Mouse (Mus musculus) thymus, postnatal 0 days (tissue): Measurements from ENCODE around the gene Ubxn6. TPM values are rescaled to one million over a fixed set of nuclear protein-coding genes. Genes with fewer than 3 reads are reported as not detected.
"Not testable (repeated sequence)": the region's sequence is repeated elsewhere in the genome, so short reads cannot be mapped to it uniquely, and the experiment has no call there.

Experiments used
- DNase-seq: peaks from one replicate; pipeline ENCODE4 v3.0.0-alpha.2; 2015; ENCODE audit warnings: low spot score
- polyA plus RNA-seq: library from polyadenylated mRNA; unstranded; fragments of >200 nt; fragmentation: Nextera tagmentation; extraction: Ambion mirVana; gene quantifications from 2 replicates; pipeline ENCODE4 v1.2.1, GENCODE M21; 2015

The Ubxn6 gene
- polyA plus RNA-seq, result 38.7 and 39.9 TPM in 2 replicates

DNA sequence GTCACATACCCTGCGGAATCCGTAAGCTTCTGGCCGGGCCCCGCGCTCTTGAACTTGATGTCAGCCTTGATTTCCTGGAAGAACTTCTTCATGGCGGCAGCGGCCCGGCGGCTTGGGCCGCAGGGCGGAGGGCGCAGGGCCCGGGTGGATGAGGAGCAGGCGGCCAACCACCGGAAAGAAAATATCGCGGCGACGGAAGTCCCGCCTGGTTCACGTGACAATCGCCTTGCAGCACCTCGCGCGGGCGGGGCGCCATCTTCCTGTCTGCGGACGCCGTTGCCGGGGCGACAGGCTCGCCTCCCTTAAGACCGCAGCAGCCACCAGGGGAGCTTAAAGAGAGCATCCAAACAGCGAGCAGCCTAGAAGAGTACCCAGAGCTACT, at the start of gene Ubxn6:
Gene Ubxn6 (minus strand): TSS at position 202 of the 382 bp plus-strand sequence.
- DNase-seq, result peak; percentile 97

- no peak for DNase-seq
Observed at GRCm38 (mm10) chr17:56123681-56124340, 49.0 kb upstream of the Ubxn6 start.

- DNase-seq, result no peak
Observed at GRCm38 (mm10) chr17:56123161-56123560, 48.3 kb upstream of the Ubxn6 start.

GRCm38 (mm10) chr17:56121826-56122225, 47.0 kb upstream of the Ubxn6 start, which contains the start of gene Lrg1:
Lrg1 (minus strand) TSS chr17:56122001.
- no peak for DNase-seq

DNA sequence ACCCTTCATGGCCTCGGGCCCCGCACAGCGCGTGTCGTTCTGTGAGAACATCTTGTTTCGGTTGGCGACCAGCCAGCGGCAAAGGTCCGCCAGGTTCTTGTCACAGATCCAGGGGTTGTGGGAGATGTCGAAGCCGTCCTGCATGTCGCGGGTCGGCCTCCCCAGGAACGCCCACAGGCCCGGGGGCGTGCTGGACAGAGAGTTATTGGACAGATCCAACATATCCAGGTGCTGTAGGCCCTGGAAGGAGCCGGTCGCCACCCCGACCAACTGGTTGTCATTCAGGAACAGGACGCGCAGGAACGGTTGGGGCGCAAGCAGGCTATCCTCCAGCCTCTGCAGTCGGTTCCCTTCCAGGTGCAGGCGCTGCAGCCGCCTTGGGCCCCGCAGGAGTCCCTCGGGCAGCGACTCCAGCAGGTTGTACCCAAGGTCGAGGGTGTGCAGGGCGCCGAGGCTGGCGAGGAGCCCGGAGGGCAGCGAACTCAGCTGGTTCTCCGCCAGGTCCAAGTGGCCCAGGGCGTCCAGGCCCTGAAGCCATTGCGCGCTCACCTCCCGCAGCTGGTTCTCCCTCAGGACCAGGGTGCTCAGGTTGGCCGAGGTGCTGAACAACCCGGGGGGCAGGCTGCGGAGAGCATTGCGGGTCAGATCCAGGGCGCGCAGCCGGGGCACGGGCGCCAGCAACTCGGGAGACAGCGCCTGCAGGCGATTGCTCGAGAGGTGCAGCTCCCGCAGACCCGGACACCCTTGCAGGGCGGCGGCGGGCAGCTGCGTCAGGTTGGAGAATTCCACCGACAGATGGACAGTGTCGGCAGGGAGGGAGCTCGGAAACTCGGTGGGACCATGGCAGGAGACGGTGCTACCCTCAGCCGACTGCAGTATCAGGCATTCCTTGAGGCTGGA, 45.4 kb upstream of the Ubxn6 start:
- DNase-seq, result no peak

DNA sequence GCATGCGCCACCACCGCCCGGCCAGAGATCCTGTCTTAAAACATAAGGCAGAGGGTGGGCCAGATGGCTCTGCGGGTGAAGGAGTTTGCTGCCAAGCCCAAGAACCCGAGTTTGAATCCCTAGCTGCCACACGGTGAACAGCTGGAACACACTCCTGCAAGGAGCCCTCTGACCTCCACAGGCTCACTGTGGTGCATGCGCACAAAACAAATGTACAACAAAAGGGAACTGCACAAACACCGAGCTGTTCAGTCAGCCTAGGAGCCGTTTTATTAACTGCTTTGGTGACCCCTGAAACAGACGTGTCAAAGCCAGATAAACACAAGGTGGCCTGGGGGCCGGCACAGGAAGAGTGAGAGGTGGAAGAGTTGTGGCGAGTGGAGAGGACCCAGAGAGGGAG, 44.6 kb upstream of the Ubxn6 start:
- DNase-seq, result no peak

- DNase-seq, result no peak
Observed at GRCm38 (mm10) chr17:56117251-56117710, 42.5 kb upstream of the Ubxn6 start, which contains the start of gene Plin5. Plin5 (minus strand) TSS chr17:56117596.

DNA sequence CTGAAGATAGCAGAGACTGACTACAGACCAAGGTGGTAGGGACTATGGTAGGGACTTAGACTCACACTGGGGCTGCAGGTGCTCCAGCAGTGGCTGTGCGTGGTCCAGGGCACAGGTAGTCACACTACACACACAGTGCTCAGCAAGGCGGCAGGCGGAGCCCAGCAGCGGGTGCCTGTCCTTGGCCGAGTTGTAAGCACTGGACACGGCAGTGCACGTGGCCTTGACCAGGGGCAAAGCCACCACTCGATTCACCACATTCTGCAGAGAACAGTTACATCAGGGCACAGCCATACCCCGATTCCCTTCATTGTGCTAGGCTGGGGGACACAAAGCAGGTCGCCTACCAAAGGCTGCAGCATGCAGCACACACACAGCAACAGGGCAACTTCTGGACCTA, 41.4 kb upstream of the Ubxn6 start:
- DNase-seq, result no peak

DNA sequence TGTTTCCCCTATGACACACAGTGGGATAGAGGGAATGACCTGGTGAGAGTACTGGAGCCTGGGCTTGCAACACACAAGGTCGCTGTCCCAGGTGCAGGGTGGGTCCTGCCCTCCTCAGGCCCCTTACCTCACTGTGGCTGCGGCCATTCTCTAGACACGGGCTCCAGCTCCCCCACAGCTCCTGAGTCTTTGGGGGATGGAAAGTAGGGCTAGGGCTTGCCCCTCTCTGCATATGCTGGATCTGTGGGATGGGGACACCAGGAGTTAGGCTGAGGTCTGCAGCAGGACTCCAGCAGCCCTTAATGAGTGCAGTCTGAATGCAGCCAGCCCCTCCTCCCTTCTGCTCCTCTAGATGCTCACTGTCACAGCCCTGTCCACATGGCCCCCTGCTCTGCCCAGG, 37.9 kb upstream of the Ubxn6 start:
- no peak for DNase-seq

GRCm38 (mm10) chr17:56111864-56112263, 37.0 kb upstream of the Ubxn6 start:
- DNase-seq, result peak; percentile 76

DNA sequence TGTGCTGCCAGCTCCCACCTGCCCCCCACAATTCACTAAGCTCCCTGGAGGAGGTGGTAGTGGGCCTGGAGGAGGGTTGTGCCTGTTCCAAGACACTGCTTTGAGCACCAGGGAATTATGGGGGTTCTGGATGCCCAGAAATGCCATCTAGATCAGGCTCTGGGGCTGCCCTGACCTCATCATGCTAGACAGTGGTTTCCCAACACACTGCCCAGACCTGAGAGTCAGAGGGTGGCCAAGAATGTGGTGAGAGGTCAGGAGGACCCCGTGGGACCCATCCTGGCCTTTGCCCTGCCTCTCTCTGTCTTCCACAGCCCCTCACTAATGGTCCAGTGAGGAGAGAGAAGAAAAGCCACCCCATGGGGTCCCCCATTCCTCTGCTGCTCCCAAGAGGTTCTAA, 36.2 kb upstream of the Ubxn6 start:
- DNase-seq, result no peak

DNA sequence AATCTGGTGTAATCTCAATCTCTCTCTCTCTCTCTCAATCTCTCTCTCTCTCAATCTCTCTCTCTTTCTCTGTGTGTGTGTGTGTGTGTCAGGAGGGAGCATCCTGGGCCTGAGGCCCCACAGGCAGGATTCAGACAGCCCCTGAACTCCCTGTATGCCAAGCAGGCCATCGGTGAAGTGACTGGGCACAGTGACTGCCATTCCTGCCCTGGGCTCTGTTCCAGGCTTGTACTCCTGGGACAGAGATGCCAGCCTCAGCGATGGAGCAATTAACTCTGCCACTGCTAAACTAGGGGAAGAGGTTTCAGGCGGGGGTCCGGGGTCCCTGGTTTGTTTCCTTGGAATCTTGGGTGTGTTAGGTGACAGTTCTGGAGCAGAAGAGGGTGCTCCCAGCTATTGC, 35.7 kb upstream of the Ubxn6 start:
- no peak for DNase-seq

- no peak for DNase-seq
Observed at GRCm38 (mm10) chr17:56109219-56110051, 34.6 kb upstream of the Ubxn6 start, which contains the start of gene Plin4. Plin4 (minus strand) TSS chr17:56109803.

DNA sequence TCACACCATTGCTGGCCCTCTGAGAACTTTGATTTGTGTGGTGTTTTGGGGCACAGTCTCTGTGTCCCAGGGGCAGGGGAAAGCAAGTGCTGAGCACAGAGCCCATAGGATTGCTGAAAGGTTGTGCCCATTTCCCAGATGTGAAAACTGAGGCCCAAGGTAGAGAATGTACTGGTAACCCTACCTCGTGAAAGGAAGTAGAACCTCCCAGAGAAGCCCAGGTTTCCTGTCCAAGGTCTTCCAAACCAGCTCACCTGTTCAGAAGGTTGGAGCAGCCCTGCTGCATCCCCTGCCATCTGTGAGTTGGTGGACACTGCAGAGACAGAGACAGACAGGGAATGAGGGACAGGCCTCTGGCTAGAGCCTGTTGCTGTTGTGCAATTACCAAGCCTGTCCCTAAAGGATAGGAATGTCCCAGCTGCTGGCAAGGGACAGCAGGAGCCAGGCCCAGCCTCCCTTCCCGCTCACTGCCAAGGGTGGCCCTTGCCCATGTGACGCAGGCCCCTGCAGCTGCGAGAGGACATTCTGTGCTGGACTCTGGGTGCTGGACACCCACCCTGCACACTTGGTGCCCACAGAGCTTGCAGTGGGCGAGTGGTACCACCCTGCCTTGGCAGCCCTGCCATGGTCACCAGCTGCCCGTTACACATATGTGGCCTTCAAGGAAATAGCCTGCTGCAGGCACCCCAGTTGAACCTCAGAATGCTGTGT, 33.7 kb upstream of the Ubxn6 start:
- no peak for DNase-seq

DNA sequence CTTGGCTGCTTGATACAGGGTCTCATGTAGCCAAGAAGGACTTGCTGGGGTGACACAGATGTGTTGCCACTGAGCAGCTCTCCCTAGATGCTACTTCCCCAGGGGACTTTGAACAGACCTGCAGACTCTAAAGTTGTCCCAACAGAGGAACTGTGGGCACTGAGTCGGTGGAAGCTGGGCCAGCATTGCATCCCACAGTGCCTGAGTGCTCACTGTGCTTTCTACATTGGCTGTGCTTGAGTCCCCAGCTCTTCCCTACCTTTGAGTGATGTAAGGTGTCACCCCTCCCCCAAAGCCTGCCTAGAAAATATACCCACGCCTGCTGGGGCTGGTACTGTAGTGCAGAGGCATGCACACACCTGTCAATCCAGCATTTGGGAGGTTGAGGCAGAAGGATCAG, 32.9 kb upstream of the Ubxn6 start:
- DNase-seq, result no peak

DNA sequence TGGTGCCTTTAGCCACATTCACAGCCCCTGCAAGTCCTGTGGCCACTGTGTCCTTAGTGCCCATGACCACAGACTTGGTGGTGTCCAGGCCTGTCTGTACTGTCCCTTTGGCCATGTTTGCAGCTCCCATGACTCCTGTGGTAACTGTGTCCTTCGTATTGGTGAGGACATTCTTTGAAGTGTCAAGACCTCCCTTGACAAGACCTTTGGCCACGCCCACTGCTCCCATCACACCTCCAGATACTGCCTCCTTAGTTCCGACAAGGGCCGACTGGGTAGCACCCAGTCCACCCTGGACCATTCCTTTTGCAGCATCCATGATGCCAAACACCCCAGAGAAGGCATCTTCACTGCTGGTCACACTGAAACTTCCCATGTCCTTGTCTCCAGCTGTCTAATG, 32.2 kb upstream of the Ubxn6 start:
- no peak for DNase-seq

- DNase-seq, result not testable (repeated sequence)
Observed at GRCm38 (mm10) chr17:56106436-56106835, 31.6 kb upstream of the Ubxn6 start.

GRCm38 (mm10) chr17:56104821-56105220, 30.0 kb upstream of the Ubxn6 start:
- not testable (repeated sequence) for DNase-seq

GRCm38 (mm10) chr17:56103465-56104285, 28.8 kb upstream of the Ubxn6 start:
- DNase-seq, result no peak

GRCm38 (mm10) chr17:56102927-56103326, 28.1 kb upstream of the Ubxn6 start:
- no peak for DNase-seq
